Mouse (Mus musculus) cerebellum, adult 18-20 months (tissue): ENCODE measurements around the gene Sez6l2.

ENCODE experiments used
- DNase-seq, 2 experiments: peaks; one replicate each; pipeline ENCODE4 v3.0.0; 2021

Gene Sez6l2

DNA sequence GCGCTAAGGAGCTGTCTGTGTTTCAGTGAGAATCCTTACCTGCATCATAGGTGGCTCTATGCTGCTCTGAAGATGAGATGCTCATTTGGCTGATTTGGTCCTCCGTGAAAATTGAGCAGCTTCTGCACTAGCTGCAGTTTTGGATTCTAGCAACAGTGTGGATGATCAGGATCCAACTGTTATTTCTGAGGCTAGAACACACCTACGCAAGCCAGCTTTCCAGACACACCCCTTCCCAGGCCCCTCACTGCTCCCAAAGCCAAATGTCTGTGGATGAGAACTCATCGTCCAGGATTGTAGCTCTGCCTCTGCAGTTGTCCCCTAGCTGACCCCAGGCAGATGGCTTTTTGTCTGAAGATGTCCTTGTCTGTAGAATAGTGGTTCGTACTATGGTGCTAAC, 10.7 kb downstream of the Sez6l2 start:
- no peak for DNase-seq

DNA sequence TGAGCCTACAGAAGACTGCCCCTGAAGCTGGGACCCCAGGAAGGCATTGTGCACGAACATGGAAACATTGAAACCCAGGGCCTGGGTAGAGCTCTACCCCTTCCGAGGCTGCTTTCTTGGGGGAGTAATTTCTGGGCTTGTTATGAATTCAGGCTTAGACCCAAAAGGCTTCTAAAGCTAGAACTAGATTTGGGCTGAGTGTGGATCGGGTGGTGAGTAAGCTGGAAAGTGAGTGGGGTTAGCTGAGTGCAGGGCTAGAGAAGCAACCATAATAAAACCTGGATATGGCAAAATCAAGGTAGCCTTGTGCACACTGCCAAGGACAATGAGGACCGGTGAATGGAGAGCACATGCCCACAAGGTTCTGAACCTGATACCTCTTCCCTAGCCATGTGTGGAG, 11.6 kb downstream of the Sez6l2 start:
- no peak for DNase-seq

DNA sequence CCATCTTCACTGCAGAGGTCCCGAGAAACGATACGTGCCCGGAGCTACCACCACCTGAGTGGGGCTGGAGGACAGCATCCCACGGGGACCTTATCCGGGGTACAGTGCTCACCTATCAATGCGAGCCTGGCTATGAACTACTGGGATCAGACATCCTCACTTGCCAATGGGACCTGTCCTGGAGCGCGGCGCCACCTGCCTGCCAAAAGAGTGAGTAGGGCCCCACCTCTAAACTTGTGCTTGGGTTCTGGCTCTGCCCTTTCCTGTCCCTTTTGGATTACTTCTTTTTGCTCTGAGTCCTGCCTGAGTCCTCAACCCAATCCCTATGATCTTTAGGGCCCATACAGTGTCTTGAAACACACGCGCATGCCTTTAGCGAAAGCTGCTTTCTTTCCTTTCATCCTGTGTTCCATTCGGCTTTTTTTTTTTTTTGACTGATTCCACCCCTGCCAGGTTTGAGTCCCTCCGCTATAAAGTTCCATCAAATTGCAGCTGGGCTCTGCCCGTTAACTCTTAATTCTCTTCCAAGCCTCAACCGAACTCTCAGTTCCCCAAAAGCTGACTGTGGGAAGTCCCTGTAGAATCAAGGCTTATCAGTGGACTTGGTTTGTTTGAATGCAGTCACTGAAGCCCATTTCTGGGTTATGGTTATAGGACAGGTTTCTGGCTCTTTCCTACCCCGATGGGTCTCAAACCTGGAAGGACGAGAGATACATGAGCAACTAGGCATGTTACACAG, 13.4 kb downstream of the Sez6l2 start:
- DNase-seq = peak in 1 of 2 experiments; percentile 55

DNA sequence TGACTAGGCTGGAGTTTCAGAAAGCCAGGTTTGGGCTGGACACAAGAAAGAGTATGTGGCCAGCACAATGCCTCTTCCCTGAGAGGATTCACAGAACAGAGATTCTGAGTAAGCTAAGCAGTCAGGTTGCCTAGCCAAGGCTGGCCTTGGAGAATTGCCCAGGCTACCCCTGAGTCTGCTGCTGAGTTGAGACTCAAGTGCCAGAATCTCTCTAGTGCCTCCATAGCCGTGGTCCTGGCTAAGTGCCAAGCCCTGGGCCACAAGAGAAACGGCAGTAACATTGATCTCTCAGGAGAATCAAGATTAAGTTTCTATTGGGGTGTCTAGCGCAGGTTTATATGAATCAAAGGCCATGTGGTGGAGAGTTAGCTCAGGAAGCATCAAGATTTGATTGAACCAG, 15.2 kb downstream of the Sez6l2 start:
- DNase-seq = peak; percentile 78 to 79

DNA sequence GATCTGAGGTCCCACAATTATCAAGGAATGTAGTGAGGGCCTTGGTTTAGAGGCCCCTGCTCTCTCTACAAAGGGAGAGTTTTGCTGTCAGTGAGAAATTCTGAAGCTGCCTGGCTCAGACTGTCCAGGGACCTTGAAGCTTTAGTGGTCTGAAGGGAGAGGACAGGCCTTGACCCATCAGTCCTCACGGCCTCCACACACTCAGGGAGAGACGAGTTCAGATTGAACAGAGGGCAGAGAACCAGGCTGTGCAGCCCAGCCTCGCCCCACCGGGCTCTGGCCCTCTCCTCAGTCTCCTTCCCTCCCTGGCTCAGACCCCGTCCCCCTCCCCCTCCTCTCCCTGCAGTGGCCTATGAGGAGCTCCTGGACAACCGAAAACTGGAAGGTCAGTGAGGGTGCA, 17.0 kb downstream of the Sez6l2 start:
- no peak for DNase-seq

DNA sequence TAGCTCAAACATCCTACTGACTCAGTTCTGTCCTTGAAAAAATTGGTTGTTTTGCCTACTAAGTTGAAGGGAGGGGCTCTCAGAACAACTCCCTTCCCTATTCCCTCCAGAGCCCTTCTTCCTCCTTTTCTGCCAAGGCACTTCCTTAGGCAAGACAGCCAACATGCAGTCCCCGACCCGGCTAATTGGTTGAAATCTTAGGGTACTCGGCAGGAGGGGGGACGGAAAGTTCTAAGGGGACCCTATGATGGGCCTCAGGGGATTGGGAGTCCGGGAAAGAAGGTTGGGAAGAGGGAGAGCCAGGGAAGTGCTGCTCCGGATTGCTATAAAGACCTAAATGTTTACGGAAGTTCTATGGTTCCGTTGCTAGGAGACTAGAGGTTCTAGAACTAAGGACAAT, 25.1 kb downstream of the Sez6l2 start:
- DNase-seq = no peak

DNA sequence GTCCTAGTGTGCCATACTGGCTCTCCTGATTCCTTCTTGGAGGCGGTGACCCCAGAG, 25.4 kb downstream of the Sez6l2 start, which contains the start of gene Cdipt:
Gene Cdipt, plus strand, starts transcription at position 22 of the 57 bp plus-strand sequence.
- DNase-seq = no peak

DNA sequence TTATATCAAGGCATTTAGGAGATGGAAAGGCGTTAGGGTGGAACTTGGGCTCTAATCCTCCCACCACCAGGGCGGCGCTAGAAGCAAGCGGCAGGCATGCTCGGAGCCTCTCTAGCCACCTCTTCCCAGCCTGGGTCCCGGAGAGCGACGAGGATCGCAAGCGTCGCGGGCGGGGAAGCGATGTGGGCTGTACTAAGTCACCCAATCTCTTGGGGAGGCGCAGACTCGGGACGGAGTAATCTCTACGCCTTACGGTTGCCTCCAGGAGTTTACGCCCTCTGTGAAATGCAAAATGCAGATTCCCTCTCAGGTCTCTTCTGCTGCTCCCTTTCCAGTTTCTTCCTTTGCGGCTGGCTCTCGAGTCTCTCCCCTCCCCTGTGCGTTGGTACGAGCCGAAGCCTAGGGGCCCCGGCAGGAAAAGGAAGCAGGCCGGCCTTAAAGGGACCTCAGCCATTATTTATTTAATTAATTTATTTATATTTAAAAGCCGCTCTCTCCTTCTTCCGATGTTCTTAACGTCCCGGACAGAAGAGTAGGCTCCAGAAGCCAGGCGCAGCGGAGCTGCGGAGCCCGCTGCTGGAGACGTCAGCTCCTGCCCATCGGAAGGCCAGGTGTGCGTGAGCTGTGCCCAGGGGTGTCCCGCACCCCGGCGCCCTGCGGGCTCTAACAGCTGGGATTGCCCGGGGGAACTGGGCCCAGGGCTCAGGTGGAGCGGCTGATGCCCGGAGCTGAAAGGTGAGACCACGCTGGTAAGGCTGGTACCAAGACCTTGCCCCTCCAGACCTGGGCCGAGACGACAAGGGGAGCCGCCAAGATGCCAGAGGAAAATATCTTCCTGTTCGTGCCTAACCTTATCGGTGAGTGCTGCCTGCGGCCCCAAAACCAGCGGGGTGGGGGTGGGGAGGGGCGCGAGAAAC, 25.8 kb downstream of the Sez6l2 start, which contains the start of gene Cdiptos:
Gene Cdiptos, minus strand, starts transcription at position 149 of the 917 bp plus-strand sequence.
- peak; percentile 96 to 98 for DNase-seq

DNA sequence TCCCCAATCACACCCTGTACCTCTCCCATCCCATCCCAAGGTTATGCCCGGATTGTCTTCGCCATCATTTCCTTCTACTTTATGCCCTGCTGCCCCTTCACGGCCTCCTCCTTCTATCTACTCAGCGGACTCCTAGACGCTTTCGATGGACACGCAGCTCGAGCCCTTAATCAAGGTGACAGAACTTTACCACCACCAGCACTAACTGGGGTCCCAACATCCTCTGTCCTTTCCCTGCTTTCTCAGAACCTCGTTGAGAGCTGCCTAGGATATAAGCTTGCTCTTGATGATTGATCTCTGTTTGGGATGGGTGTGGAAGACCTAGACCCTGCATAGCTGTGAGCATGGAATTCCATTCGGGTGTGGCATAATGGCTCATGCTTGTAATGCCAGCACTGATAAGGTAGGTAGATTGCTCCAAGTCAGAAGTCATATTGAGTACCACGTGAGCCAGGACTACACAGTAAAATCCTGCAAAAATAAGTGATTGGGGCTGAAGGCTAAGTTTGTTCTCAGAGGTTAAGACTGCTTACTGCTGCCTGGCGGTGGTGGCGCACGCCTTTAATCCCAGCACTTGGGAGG, 26.6 kb downstream of the Sez6l2 start:
- no peak for DNase-seq

DNA sequence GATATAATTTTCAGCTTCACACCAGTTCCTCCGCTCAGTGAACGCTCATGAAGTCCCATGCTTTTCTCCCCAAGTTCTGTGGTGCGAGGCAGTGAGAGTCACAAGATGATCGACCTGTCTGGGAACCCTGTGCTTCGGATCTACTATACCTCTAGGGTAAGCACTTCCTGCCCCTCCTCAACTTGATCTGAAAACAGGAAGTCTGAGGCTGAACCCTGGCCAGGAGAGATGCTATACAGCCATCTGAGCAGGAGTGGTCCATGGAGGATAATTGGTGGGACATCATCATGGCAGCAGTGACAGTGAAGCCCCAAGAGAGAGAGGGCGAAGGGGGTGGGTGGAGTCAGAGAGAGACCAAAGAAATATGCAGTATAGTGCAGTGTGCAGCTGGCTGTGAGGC, 28.5 kb downstream of the Sez6l2 start:
- no peak for DNase-seq

DNA sequence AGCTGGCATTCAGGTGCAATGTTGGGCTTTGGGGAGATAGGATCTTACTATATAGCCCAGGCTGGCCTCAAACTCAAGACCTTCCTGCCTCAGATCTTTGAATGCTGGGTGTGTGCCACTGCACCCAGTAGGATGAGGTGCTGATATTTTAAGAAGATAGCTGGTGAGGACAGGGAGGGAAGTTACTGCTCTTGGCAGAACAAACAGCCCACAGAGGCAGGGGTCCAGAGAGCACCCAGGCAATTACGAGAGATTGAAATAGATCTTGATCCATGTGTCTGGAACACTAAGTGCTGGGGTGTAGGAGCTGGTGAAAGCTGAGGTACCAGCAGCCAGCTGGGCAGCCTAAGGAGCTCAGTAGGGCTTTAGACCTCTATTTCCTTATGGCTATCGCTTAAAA, 31.2 kb downstream of the Sez6l2 start:
- no peak for DNase-seq

DNA sequence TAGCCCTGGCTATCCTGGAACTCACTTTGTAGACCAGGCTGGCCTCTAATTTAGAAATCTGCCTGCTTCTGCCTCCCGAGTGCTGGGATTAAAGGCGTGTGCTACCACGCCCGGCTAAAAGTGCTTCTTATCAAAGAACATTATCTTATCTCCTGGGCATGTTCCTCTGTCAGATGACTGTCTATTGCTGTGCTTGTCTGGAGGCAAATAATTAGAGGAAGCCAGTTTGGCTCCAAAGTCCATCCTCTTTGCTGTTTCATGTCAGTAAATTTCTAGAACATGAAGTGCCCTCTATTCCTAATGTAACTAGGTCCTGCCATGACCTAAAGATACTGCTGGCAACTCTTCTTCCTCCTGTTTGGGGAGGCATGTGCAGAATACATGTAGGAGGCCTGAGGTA, 31.7 kb downstream of the Sez6l2 start:
- DNase-seq = no peak

DNA sequence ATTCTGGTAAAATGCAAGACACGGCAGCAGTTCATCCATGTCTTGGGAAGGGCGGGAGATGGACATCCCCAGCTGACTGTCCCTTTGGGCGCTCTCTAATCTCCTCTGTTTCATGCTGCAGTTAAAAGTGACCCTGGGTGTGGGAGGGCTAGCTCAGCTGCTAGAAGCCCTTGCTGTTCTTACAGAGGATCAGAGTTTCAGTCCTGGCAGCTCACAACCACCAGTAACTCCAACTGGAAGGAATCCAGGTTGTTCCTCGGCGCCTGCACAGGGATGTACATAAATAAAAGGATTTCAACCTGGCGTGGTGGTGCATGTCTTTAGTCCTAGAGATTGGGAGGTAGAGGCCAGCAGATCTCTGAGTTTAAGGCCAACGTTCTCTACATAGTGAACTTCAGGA, 32.8 kb downstream of the Sez6l2 start:
- no peak for DNase-seq

DNA sequence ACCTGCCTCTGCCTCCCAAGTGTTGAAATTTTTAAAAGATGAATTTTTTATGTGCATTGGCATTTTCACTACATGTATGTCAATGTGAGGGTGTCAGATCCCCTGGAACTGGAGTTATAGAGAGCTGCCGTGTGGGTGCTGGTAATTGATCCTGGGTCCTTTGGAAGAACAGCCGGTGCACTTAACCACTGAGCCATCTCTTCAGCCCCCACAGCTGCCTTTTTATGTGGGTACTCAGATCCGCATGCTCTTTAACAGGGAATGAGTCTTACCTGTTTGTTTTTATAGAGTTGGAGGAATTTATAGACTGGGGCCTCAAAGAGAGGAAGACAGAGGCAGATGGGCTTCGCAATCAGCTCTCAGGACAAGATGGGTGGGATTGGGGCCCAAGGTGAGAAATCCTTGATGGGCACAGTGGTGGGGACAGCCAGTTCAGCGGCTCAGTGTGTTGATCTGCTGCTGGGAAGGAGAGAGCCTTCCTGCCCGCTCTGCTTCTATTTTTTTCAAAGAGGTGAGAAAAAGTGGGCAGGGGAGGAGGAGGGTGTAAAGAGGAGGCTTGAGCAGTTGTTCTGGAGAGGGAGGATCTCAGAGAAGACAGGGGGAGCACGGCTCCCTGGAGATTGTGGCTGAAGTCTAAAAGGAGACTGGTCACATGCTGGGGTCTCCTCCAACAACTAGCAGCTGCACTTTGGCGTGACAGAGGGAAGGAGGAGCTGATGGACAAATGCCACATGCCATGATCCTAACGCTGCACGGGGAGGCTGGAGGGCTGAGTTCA, 34.5 kb downstream of the Sez6l2 start:
- no peak for DNase-seq

DNA sequence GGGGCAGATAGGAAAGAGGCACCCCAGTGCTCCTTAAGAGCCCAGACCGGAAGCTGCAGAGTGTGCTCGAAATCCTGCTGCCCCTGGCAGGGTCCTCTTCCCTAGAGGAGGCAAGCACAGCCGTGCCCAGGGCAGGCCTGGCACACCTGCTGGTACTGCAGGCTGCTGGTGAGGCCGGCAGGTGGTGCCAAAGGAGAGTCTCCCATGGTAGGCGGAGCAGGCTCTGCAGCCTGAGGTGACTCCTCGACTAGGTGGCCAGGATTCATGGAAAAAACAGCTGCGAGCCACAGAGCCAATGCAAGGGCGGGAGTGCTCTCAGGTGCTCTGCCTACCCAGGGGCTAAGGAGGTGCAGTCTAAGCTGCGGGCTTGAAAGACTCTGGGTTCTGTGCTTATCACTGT, 36.0 kb downstream of the Sez6l2 start:
- peak; percentile 85 to 88 for DNase-seq

DNA sequence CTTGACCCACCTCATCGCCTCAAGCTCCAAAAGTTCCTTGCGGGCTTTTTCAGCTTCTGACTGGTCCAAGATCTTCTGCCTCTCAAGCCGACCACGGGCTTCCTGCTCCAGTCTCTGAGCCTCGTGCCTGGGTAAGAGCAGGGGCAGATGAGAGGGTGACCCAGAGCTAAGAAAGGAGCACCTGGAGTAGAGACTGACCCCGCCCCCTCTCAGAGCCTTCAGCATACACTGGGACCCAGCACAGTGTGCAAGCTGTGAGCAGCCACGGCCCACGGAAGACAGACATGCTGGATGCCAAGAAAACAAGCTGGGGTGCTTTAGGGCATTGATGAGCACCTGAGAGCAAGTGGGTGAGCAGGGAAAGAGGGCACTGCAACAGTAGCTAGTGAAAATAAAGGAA, 38.5 kb downstream of the Sez6l2 start:
- DNase-seq = no peak

DNA sequence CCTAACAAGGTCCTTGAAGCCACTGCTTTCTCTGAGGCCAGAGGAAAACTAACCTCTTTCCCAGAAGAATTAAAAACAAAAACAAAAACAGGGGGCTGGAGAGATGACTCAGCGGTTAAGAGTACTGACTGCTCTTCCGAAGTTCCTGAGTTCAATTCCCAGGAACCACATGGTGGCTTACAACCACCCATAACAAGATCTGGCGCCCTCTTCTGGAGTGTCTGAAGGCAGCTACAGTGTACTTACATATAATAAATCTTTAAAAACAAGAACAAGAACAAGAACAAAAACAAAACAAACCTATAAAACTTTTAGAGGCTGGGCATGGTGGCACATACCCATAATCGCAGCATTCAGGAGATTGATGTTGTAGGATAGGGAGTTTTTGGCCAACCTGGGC, 46.1 kb downstream of the Sez6l2 start:
- DNase-seq = no peak

DNA sequence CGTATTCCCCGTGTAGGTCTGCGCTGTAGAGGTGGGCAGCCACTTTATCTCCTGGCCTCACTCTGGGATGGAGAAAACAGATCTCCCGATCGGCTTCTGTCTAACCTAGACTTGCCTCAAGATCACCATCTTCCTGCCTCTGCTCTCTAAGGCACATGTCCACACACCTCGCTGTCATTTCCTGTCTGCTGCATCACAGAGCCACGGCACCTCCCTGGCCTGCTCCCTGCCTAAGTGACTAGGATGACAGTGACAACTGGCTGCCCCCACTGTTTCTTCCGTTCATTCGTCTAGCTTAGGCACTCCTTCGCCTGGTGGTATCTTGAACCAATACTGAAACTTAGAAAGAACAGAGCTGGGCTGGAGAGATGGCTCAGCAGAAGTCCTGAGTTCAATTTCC, 49.2 kb downstream of the Sez6l2 start:
- DNase-seq = no peak

DNA sequence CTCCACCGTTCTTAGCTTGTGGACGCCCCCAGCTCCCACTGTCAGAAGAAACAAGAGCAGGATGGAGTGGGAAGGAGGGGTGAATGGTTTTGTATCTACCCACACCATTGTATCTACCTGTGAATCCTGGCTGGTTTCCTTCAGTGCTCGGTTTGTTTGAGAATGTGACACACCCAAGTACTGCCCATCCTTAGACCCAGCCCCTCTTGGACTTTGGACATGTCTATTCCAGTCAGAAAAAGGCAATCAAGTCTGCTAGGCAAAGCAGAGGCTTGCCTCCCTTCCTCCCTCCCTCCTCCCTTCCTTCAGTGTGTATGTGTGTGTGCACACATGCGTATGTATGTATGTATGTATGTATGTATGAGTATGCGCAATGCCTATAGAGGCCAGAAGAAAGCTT, 53.3 kb downstream of the Sez6l2 start:
- DNase-seq = no peak

DNA sequence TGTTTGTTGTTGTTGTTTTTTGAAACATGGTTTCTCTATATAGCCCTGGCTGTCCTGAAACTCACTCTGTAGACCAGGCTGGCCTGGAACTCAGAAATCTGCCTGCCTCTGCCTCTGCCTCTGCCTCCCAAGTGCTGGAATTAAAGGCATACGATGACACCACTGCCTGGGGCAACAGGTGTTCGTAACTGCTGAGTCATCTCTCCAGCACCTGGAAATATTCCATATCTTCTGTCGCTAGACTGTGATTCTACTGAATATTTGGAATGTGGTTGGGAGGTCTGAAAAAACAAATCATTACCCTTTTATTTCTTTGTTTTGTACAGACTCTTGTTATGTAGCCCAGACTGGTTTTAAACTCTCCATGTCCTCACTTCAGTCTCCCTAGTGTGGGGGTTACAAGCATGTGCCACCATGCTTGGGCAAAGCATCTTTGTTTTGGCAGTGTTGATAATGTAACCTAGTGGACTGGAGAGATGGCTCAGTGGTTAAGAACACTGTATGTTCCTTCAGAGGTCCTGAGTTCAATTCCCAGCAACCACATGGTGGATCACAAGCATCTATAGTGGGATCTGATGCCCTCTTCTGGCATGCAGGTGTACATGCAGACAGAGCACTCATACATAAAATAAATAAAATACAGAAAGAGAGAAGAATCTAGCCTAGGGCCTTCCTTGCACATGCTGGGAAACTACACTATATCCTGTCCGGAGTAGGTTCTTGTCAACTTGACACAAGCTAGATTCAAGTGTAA, 53.9 kb downstream of the Sez6l2 start:
- no peak for DNase-seq

DNA sequence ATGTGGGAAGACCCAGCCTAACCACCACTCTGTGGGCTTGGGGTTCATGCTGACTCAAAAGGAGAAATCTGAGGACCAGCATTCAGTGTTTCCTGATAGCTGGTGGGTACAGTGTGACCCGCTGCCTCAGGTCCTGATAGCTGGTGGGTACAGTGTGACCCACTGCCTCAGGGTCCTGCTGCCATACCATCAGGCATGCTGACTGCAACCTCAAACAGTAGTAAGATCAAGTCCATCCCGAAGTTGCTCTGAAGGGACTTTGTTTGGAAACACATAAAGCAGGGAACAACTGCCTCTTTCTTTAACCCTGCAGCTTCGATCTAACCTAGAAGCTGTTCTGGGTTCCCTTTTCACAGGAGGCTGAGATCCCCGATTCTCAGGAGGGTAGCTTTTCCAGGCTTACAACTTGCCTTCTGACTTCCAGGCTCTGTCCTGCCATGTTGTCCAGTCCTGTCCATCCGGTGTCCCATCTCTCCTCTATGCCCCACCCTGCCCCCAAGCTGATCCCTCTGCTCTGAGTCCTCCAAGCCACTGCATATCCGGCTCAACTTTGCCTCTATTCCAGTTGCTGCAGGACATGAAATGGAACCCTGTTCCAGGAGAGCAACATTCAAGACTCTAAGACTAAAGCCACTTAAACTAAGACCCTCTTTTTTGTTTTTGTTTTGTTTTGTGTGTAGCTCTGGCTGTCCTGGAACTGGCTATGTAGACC, 57.1 kb downstream of the Sez6l2 start:
- peak in 1 of 2 experiments; percentile 44 for DNase-seq
